ENCODE assay signal across 10 mouse cellular contexts in the genomic region with DNA sequence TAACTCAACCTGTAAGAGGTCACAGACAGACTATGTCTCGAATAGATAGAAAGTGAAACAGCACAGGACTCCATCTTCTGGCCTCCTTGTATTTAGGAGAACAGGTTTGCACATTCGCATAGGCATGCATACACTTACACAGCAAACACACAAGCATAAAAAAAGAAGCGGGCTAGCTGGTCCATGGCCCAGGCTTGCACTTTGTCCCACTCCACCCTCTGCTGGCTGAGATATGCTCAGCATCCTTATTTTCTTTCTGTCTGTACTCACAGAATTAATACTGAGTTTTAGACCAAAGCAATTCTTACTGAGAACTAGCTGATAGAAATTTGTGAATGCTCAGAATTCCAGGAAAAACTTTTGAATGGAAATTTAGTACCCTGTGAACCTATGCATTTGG. TPM values are rescaled to one million over a fixed set of nuclear protein-coding genes. Genes with fewer than 3 reads are reported as not detected.
DNase-seq lines count a peak whose midpoint lies in the region; ATAC-seq and TF ChIP-seq lines count a peak whose summit lies in the region.
"Had no signal": no experiment of that assay in that cellular context is flagged by ENCODE, and none has a peak within 500 bp of the region (broad histone marks: within the 10 kb centered on the region; RNA-seq: fewer than 3 reads in every experiment).

No protein-coding gene starts in this region.

- TF ChIP-seq POLR2A in embryonic fibroblast, embryonic 13.5 days (IDR thresholded peaks at IDR 0.05; ENCODE audit: low read depth, low read length) = no peak

- H3K4me2 ChIP-seq in heart, postnatal 0 days (ENCODE audit: low read depth, low read length) = no peak overlapping the region
- H3K4me2 ChIP-seq in neural tube, embryonic 15.5 days = no peak overlapping the region
- H3K4me2 ChIP-seq: embryonic facial prominence, embryonic 15.5 days had no signal

- no peak overlapping the region for H3K9ac ChIP-seq in heart, postnatal 0 days (replicated peaks; ENCODE audit: low read depth, low read length)
- no peak overlapping the region for H3K9ac ChIP-seq in neural tube, embryonic 15.5 days (replicated peaks)
- H3K9ac ChIP-seq: embryonic facial prominence, embryonic 15.5 days had no signal

- ATAC-seq in heart, postnatal 0 days (ENCODE audit: insufficient read depth, low read depth) = no peak
- no peak for ATAC-seq in neural tube, embryonic 15.5 days (ENCODE audit: low FRiP score)

- H3K4me3 ChIP-seq in heart, postnatal 0 days (ENCODE audit: low read depth, low read length) = no peak overlapping the region
- no peak overlapping the region for H3K4me3 ChIP-seq in embryonic fibroblast, embryonic 13.5 days (ENCODE audit: insufficient read depth, low read length)
- H3K4me3 ChIP-seq in neural tube, embryonic 15.5 days (replicated peaks) = no peak overlapping the region
- H3K4me3 ChIP-seq: embryonic facial prominence, embryonic 15.5 days had no signal

- H3K27me3 ChIP-seq in heart, postnatal 0 days (ENCODE audit: control insufficient read depth, insufficient read depth, low read length) = no peaks in the 10 kb centered on the region
- H3K27me3 ChIP-seq in neural tube, embryonic 15.5 days (replicated peaks) = no peaks in the 10 kb centered on the region
- H3K27me3 ChIP-seq: embryonic facial prominence, embryonic 15.5 days had no signal

- H3K4me1 ChIP-seq in heart, postnatal 0 days (ENCODE audit: control insufficient read depth, insufficient read depth) = peaks cover 17% of the 10 kb centered on the region; the same call in 1 of the 2 replicates
- peaks cover 7% of the 10 kb centered on the region for H3K4me1 ChIP-seq in embryonic fibroblast, embryonic 13.5 days (ENCODE audit: control insufficient read depth, insufficient read depth, low read length)
- peaks cover 26% of the 10 kb centered on the region for H3K4me1 ChIP-seq in neural tube, embryonic 15.5 days

- no peak for TF ChIP-seq EP300 in heart, postnatal 0 days (IDR thresholded peaks at IDR 0.05; ENCODE audit: low read depth)

- H3K27ac ChIP-seq in heart, postnatal 0 days (ENCODE audit: low read depth) = no peak overlapping the region
- no peak overlapping the region for H3K27ac ChIP-seq in embryonic fibroblast, embryonic 13.5 days (ENCODE audit: insufficient read depth, low read length)
- no peak overlapping the region for H3K27ac ChIP-seq in neural tube, embryonic 15.5 days (replicated peaks)
- H3K27ac ChIP-seq: embryonic facial prominence, embryonic 15.5 days; midbrain, embryonic 10.5 days had no signal

- peak; percentile 34 for TF ChIP-seq CTCF in heart, postnatal 0 days (IDR thresholded peaks at IDR 0.05; ENCODE audit: low read depth)
- TF ChIP-seq CTCF in embryonic fibroblast, embryonic 13.5 days (IDR thresholded peaks at IDR 0.05; ENCODE audit: borderline replicate concordance, insufficient read depth, low read length) = peak; percentile 19; the same call in 1 of the 2 replicates

- H3K9me3 ChIP-seq in heart, postnatal 0 days (replicated peaks; ENCODE audit: control insufficient read depth, low read length) = no peaks in the 10 kb centered on the region
- H3K9me3 ChIP-seq in neural tube, embryonic 15.5 days (replicated peaks) = no peaks in the 10 kb centered on the region
- H3K9me3 ChIP-seq: embryonic facial prominence, embryonic 15.5 days; midbrain, embryonic 10.5 days had no signal

- WGBS in heart, postnatal 0 days = 46% methylated on average over 3 of the region's 3 CpGs
- 72% methylated on average over 3 of the region's 3 CpGs for WGBS in neural tube, embryonic 15.5 days

- DNase-seq in heart, postnatal 0 days (ENCODE audit: low spot score) = peak; percentile 12
- no peak for DNase-seq in heart, adult 9 months (ENCODE audit: low spot score in 2 of 2)
- DNase-seq in thymus, postnatal 0 days (ENCODE audit: low spot score) = peak; percentile 33
- DNase-seq in thymus, adult 18-20 months = no peak
- no peak for DNase-seq in right cerebral cortex, postnatal 10 days (ENCODE audit: low spot score in 2 of 2)
- no peak for DNase-seq in c-Kit-positive CD71-positive TER-119-positive erythroid progenitor cells, embryonic 14.5 days (ENCODE audit: low spot score)

- H3K36me3 ChIP-seq in heart, postnatal 0 days (replicated peaks; ENCODE audit: control insufficient read depth, insufficient read depth, low read length) = peaks cover 9% of the 10 kb centered on the region
- H3K36me3 ChIP-seq in neural tube, embryonic 15.5 days = no peaks in the 10 kb centered on the region
- H3K36me3 ChIP-seq: embryonic facial prominence, embryonic 15.5 days had no signal

RNA-seq across cellular contexts. Expression of gene Wars, which starts 2.0 kb away (rescaled TPM):
- 52.4 and 80.1 TPM in 2 replicates for total RNA-seq in heart, postnatal 0 days (2014; rRNA removed; ENCODE audit: low replicate concordance)
- polyA plus RNA-seq in heart, postnatal 0 days (2015; fragmentation: Nextera tagmentation; extraction: Ambion mirVana) = 39.4 and 43.0 TPM in 2 replicates
- 59.5 and 64.1 TPM in 2 replicates for polyA plus RNA-seq in thymus, postnatal 0 days (2015; fragmentation: Nextera tagmentation; extraction: Ambion mirVana)
- 80.1 and 83.5 TPM in 2 replicates for polyA plus RNA-seq in embryonic fibroblast, embryonic 13.5 days (2011; ENCODE audit: insufficient read length, low read depth, missing spikeins)
- polyA plus RNA-seq in neural tube, embryonic 15.5 days (2015; fragmentation: Nextera tagmentation; extraction: Ambion mirVana) = 100 and 102 TPM in 2 replicates

RNA-seq across cellular contexts. Expression of gene Wdr25, which starts 2.6 kb away (rescaled TPM):
- 3.5 and 12.9 TPM in 2 replicates for total RNA-seq in heart, postnatal 0 days (2014; rRNA removed; ENCODE audit: low replicate concordance)
- polyA plus RNA-seq in heart, postnatal 0 days (2015; fragmentation: Nextera tagmentation; extraction: Ambion mirVana) = 3.9 and 5.3 TPM in 2 replicates
- 8.1 and 9.1 TPM in 2 replicates for polyA plus RNA-seq in thymus, postnatal 0 days (2015; fragmentation: Nextera tagmentation; extraction: Ambion mirVana)
- 2.8 and 4.8 TPM in 2 replicates for polyA plus RNA-seq in embryonic fibroblast, embryonic 13.5 days (2011; ENCODE audit: insufficient read length, low read depth, missing spikeins)
- polyA plus RNA-seq in neural tube, embryonic 15.5 days (2015; fragmentation: Nextera tagmentation; extraction: Ambion mirVana) = 7.4 and 7.6 TPM in 2 replicates

Comparison
In these comparisons a context has a peak if more than half of its experiments do, and no peak if none do; other contexts are left out.
1. DNase-seq: peak in heart, postnatal 0 days (single experiment) and thymus, postnatal 0 days (single experiment); none in heart, adult 9 months (0 of 2), thymus, adult 18-20 months (0 of 2), right cerebral cortex, postnatal 10 days (0 of 2) and c-Kit-positive CD71-positive TER-119-positive erythroid progenitor cells, embryonic 14.5 days (single experiment).